Mouse (Mus musculus) sigmoid colon, adult 10 weeks (tissue): ENCODE results near the gene Slbp. TPM values are rescaled to one million over a fixed set of nuclear protein-coding genes. Genes with fewer than 3 reads are reported as not detected.

ENCODE experiments used
- polyA plus RNA-seq: library from polyadenylated mRNA; stranded (reverse); fragments of 350-450 nt; fragmentation: Illumina TruSeq; extraction: RNeasy Lipid Tissue Mini Kit (QIAGEN cat#74804); gene quantifications from one replicate; pipeline ENCODE4 v1.2.3, GENCODE M21; 2014; ENCODE audit warnings: low read depth, low replicate concordance

The Slbp gene
- polyA plus RNA-seq, result 147 TPM

DNA sequence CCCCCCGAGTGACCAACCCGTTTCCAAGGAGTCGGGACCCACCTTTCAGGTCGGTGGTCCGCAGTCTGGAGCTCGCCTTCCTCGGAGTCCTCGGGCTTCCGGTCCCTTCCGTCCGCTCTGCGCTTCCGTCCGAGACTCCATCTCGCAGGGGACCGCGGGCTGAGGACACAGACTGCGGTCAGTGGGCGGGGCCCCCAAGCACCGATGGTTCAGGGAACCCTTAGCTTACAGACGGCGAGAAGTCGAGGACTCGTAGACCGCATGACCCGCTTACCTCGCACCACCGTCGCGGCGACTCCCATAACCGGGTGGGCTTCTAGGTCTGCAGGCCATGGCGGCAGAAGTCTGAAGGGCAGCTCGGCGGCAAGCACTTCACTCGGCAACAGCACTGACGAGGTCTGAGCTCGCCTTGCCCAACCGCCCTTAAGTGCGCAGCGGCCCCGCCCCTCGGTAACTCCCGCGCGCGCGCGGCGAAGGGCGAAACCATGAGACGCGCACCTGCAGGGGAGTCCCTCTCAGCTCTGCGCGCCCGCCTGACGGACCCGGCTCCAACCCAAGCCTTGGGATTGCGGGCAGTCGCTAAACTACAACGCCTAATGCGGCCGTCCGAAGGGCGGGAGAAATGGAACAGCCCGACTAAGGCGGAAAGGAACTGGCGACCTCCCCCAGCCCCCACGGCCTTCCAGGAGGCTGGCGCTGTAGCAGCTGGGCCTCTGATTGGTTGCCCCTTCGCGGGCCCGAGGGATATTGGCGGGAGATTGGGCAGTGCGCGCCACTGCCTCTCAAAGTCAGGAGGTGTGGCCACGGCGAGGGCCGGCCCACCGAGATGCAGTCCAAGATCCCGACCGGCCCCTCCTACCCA is at the start of gene Slbp:
Gene Slbp, minus strand, starts transcription at position 654 of the 862 bp plus-strand sequence.

GRCm38 (mm10) chr5:33657787-33658663 is 5.7 kb upstream of the Slbp start, which contains the start of the genes Tacc3 and Tmem129:
Gene Tacc3, plus strand, starts transcription at chr5:33658128.
Gene Tmem129, minus strand, starts transcription at chr5:33658416.

DNA sequence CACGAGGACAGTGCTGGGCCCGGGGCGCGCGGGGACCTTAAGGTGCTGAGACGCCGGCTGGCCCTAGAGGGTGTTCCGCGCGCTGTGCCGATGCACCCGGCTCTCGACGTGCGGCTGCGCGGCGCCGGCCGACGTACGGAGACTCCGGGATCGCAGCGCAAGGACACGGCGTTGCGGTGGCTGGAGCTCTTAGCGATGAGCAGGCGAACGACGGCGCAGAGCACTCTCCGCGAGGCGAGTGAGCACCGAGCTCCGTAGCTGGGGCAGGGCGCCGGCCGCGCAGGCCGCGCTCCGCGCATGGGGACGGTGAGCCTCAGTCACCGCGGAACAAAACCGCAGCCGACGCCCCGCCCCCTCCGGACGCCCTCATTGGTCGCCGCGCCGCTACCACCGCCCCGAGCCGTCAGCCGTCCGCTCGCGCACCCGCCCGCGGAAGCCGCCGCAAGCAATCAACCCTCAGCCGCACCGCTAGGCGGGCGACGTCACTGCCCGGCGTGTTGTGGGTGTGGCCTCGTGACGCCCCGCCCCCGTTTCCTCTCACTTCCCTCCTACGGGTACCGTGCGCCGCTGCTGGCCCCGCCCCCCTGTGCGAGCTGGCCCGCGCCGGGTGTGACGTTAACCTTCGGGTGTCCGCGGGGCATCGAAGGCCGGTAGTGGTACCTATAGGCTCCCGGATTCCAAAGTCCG is 22.9 kb downstream of the Slbp start, which contains the start of the genes Fam53a and Gm9903:
Gene Fam53a, minus strand, starts transcription at position 335 of the 687 bp plus-strand sequence.
Gene Gm9903, plus strand, starts transcription at position 625 of the 687 bp plus-strand sequence.

Other genes starting within 250 kb of the Slbp start
- gene Nkx1-1, start 218.6 kb downstream of the Slbp start, polyA plus RNA-seq, result not detected
- gene Fam53a, start 22.9 kb downstream of the Slbp start, polyA plus RNA-seq, result 6.3 TPM
- 0.66 TPM for gene Gm9903, start 22.6 kb downstream of the Slbp start, polyA plus RNA-seq
- gene Tacc3, start 5.6 kb upstream of the Slbp start, polyA plus RNA-seq, result 33.2 TPM
- gene Tmem129, start 5.8 kb upstream of the Slbp start, polyA plus RNA-seq, result 16.1 TPM
- gene Fgfr3, start 69.1 kb upstream of the Slbp start, polyA plus RNA-seq, result 6.2 TPM
- 15.0 TPM for gene Letm1, start 130.2 kb upstream of the Slbp start, polyA plus RNA-seq
- 78.8 TPM for gene Nsd2, start 168.2 kb upstream of the Slbp start, polyA plus RNA-seq